ENCODE assay signal across 8 mouse cellular contexts in genomic region chr13:38204702-38205482, GRCm38 (mm10). TPM values are rescaled to one million over a fixed set of nuclear protein-coding genes. Genes with fewer than 3 reads are reported as not detected.
A peak's percentile ranks its signal among the peaks of the same experiment; 100 is the strongest.
DNase-seq lines count a peak whose midpoint lies in the region; ATAC-seq lines count a peak whose summit lies in the region.

Snrnp48 (plus strand) TSS chr13:38204938.

- under 1% methylated on average over 58 of the region's 59 CpGs for WGBS in forebrain, embryonic 14.5 days
- under 1% methylated on average over 59 of the region's 59 CpGs for WGBS in neural tube, embryonic 15.5 days

- H3K4me3 ChIP-seq in forebrain, embryonic 14.5 days (ENCODE audit: low read depth, low read length): peak within 1 kb of the TSS; percentile 79
- peak within 1 kb of the TSS; percentile 98 for H3K4me3 ChIP-seq in neural tube, embryonic 15.5 days (replicated peaks)

- intact Hi-C loops in heart, postnatal 14 days (cut with DNase I): no loop called here

- H3K9ac ChIP-seq in forebrain, embryonic 14.5 days (ENCODE audit: low read length): peak within 1 kb of the TSS; percentile 88
- H3K9ac ChIP-seq in neural tube, embryonic 15.5 days (replicated peaks): peak within 1 kb of the TSS; percentile 88

- peak; percentile 91 for DNase-seq in ES-CJ7 (ENCODE audit: low read depth, low spot score)
- peak; percentile 80 for DNase-seq in cerebellum, adult 11 months
- peak; percentile 97 for DNase-seq in forebrain, embryonic 14.5 days (ENCODE audit: low spot score)
- DNase-seq in heart, postnatal 14 days: peak; percentile 91 to 93
- DNase-seq in layer of hippocampus, adult 11-12 months (ENCODE audit: low spot score): peak; percentile 90
- peak; percentile 89 to 91 for DNase-seq in lung, adult 18-20 months
- DNase-seq in testis, postnatal 14 days (ENCODE audit: low spot score): peak; percentile 91

- H3K4me1 ChIP-seq in forebrain, embryonic 14.5 days (ENCODE audit: control insufficient read depth, insufficient read depth, low read length): peaks cover 8% of the 10 kb centered on the region
- H3K4me1 ChIP-seq in neural tube, embryonic 15.5 days: peaks cover 24% of the 10 kb centered on the region

- H3K36me3 ChIP-seq in forebrain, embryonic 14.5 days (ENCODE audit: control insufficient read depth, insufficient read depth, low read length): no peaks in the 10 kb centered on the region
- no peaks in the 10 kb centered on the region for H3K36me3 ChIP-seq in neural tube, embryonic 15.5 days

- no peaks in the 10 kb centered on the region for H3K27me3 ChIP-seq in forebrain, embryonic 14.5 days (replicated peaks; ENCODE audit: control insufficient read depth, insufficient read depth, low read length)
- no peaks in the 10 kb centered on the region for H3K27me3 ChIP-seq in neural tube, embryonic 15.5 days (replicated peaks)

- H3K9me3 ChIP-seq in forebrain, embryonic 14.5 days (replicated peaks; ENCODE audit: control insufficient read depth, low read length): no peaks in the 10 kb centered on the region
- H3K9me3 ChIP-seq in neural tube, embryonic 15.5 days (replicated peaks): no peaks in the 10 kb centered on the region

- peak within 1 kb of the TSS; percentile 86 for H3K27ac ChIP-seq in forebrain, embryonic 14.5 days (ENCODE audit: low read depth, low read length)
- H3K27ac ChIP-seq in neural tube, embryonic 15.5 days (replicated peaks): peak within 1 kb of the TSS; percentile 94

- H3K4me2 ChIP-seq in forebrain, embryonic 14.5 days (ENCODE audit: low read length): peak within 1 kb of the TSS; percentile 69
- H3K4me2 ChIP-seq in neural tube, embryonic 15.5 days: peak within 1 kb of the TSS; percentile 67

- ATAC-seq in forebrain, embryonic 14.5 days: peak; percentile 100
- ATAC-seq in neural tube, embryonic 15.5 days (ENCODE audit: low FRiP score): peak; percentile 100

RNA-seq across cellular contexts. Expression of gene Snrnp48, which starts in this region (rescaled TPM):
- 24.5 and 29.4 TPM in 2 replicates for polyA plus RNA-seq in forebrain, embryonic 14.5 days (2014; fragmentation: Nextera tagmentation; extraction: Ambion mirVana)
- total RNA-seq in heart, postnatal 14 days (2021): 10 to 100 TPM; 10.7 to 11.0 TPM
- polyA plus RNA-seq in neural tube, embryonic 15.5 days (2015; fragmentation: Nextera tagmentation; extraction: Ambion mirVana): 26.6 and 31.0 TPM in 2 replicates

Comparison
In these comparisons a context has a peak if more than half of its experiments do, and no peak if none do; other contexts are left out.
1. Peak in every context shown above with its lines: DNase-seq, ATAC-seq, H3K4me3 ChIP-seq and H3K27ac ChIP-seq.